Mouse (Mus musculus) brain, embryonic 14.5 days (tissue): ENCODE results near the gene Sfrp4. TPM values are rescaled to one million over a fixed set of nuclear protein-coding genes. Genes with fewer than 3 reads are reported as not detected.

Experiments used
- DNase-seq: peaks from one replicate; pipeline ENCODE4 v3.0.0-alpha.2; 2011; ENCODE audit warnings: low read depth
- CTCF ChIP-seq: fragments of 200-500 bp; IDR thresholded peaks from 2 replicates; pipeline ENCODE4 v1.5.1; 2012; ENCODE audit warnings: inconsistent platforms, mild to moderate bottlenecking, moderate library complexity, borderline replicate concordance; ENCODE audit not compliant: insufficient read depth, insufficient read length; ENCODE audit errors: extremely low read depth
- POLR2A ChIP-seq: fragments of 200-500 bp; IDR thresholded peaks from 2 replicates; pipeline ENCODE4 v1.6.1; 2012; ENCODE audit warnings: mild to moderate bottlenecking, inconsistent platforms, borderline replicate concordance; ENCODE audit not compliant: poor library complexity, insufficient read depth, insufficient read length, severe bottlenecking; ENCODE audit errors: extremely low read depth
- polyA plus RNA-seq: library from polyadenylated mRNA; depleted of rRNA; stranded (reverse); fragments of >200 nt; gene quantifications from 2 replicates; pipeline ENCODE4 v1.2.3, GENCODE M21; 2012

Sfrp4 gene
- polyA plus RNA-seq, 1 experiment = 3.2 TPM

DNA sequence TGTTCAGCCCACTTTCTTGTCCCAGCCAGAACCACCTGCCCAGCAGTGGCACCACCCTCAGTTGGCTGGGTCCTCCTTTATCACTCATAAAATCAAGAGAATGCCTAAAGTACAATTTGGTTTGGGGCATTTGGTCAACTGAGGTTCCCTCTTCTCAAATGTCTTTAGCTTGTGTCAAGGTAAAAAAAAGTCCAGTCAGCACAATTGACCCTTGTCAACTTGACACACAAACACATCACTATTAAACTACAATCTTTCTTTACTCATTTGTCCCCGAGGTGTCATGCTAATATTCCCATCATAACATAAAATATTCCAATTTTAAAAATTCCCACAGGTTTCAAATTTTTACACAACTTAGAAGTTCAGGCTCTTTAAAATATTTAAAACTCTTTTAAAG lies 8.6 kb upstream of the Sfrp4 start:
- DNase-seq = no peak
- TF ChIP-seq POLR2A (no peak), CTCF (no peak)

- DNase-seq = no peak
- TF ChIP-seq POLR2A = no peak
Measured at GRCm38 (mm10) chr13:19618081-19618480, 4.8 kb upstream of the Sfrp4 start.

DNA sequence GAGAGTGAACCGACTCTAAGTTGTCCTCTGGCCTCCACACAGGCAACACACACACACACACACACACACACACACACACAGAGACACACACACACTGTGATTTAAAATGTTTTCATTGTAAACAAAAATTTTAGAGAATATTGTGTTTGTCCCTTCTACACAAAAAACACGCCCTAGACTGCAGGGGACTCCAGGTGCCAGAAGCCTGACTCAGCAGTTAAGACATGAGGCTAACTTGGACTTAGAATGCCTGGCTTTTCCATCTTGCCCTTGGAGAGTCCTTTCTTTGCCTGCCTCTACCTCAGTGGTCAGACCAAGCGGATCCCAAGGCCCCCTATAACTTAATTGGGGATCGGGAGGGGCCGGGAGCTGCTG lies 4.1 kb upstream of the Sfrp4 start:
- DNase-seq = peak; percentile 74
- TF ChIP-seq CTCF (no peak), POLR2A (no peak)

DNA sequence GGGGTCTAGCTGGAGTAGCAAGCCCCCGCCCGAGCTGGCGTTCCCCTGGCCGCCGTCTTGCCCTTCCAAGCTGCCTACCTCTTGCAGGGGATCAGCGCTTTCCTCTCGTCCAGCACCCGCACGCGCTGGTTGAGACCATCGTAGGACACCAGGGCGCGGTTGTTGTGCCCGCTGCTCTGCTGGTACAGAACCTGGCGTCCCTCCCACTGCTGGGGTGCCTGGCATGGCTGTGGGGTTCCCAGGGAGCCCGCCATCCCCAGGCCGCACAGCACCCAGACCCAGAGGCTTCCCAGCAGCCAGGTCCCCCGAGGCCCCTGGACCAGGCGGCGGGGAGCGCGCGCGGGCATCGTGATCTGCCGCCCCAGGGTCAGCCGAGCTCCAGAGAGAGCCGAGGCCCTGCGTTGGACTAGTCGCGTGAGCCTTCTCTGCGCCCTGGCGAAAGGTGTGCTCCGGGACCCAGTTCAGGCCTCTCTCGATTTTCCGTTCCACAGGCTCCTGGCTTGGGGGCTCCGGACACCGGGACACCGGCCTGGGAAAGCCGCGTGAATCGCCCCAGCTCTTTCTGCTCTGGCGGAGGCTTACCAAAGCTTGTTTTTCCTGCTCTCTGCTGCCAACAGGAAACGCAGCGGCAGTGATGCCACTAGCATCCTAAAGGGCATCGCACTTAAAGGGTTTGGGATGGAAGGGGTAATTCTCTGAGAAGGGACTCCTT lies 3.5 kb upstream of the Sfrp4 start, which contains the start of gene Epdr1:
Gene Epdr1 (minus strand): TSS at position 712 of the 712 bp plus-strand sequence.
- DNase-seq = peak; percentile 94
- peak; percentile 76 for TF ChIP-seq CTCF
- TF ChIP-seq POLR2A = peak; percentile 51; the same call in 1 of the 2 replicates

DNA sequence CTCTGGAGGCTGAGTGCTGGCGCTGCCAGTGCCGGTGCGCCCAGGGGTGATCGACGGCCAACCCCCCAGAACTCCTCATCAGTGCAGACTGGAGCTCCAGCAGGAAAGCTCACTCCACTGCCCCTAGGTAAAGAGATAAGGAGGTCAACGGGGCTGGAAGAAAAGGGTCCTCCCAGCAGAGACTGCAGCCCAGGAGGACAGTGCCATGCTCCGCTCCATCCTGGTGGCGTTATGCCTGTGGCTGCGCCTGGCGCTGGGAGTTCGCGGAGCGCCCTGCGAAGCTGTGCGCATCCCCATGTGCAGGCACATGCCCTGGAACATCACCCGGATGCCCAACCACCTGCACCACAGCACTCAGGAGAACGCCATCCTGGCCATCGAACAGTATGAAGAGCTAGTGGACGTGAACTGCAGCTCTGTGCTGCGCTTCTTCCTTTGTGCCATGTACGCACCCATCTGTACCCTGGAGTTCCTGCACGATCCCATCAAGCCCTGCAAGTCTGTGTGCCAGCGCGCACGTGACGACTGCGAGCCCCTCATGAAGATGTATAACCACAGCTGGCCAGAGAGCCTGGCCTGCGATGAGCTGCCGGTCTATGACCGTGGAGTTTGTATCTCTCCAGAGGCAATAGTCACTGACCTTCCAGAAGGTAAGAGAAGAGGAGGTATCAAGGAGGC lies 463 bp downstream of the Sfrp4 start:
- TF ChIP-seq CTCF (no peak), POLR2A (no peak)

DNA sequence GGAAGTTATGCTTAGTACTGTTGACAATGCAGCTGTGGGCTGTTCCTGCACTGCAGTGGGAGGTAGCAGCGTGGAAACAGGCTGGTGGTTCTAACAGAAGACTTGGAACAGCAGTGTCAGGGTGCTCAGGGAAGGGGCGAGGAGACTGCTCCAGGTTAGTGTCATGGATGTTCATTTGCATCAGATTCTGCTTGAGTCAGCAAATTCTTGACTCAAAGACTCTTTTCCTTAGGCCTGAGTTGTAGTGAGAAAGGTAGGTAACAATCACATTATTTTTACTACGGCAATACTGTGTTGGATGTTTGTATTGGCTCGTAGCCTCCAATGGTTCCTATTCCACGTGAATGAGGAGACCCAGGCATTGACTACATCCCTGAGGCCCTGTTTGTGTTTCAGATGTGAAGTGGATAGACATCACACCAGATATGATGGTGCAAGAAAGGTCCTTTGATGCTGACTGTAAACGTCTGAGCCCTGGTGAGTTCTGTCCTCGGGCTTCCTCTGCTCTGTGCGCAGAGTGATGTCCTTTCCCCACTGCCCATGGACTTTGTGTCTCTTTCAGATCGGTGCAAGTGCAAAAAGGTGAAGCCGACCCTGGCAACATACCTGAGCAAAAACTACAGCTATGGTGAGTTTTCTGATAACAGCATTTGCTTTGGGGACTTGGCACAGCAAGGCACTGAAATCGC lies 1.9 kb downstream of the Sfrp4 start:
- DNase-seq = no peak
- TF ChIP-seq CTCF (no peak), POLR2A (no peak)

More for the DNA sequence above, 463 bp downstream of the Sfrp4 start:
- DNase-seq = peak; percentile 62

DNA sequence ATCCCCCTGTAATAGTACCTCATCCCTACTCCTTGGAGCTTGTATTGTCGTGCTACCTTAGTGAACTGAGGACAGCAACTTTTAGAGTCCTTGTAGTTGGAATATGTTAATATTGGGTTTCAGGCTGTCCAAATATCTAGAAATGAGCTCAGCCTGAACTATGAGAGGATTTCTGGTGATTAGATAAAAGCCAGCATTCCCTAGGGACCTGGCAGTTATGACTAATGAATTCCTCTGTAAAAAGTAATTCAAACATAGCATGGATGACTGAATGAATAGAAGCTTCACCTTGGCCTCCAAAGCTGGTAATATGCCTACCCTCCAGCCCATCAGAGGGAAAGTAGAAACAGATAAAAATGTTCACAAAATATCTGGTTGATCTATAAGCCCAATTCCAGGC lies 3.6 kb downstream of the Sfrp4 start:
- no peak for TF ChIP-seq CTCF
- no peak for TF ChIP-seq POLR2A
- no peak for DNase-seq

DNA sequence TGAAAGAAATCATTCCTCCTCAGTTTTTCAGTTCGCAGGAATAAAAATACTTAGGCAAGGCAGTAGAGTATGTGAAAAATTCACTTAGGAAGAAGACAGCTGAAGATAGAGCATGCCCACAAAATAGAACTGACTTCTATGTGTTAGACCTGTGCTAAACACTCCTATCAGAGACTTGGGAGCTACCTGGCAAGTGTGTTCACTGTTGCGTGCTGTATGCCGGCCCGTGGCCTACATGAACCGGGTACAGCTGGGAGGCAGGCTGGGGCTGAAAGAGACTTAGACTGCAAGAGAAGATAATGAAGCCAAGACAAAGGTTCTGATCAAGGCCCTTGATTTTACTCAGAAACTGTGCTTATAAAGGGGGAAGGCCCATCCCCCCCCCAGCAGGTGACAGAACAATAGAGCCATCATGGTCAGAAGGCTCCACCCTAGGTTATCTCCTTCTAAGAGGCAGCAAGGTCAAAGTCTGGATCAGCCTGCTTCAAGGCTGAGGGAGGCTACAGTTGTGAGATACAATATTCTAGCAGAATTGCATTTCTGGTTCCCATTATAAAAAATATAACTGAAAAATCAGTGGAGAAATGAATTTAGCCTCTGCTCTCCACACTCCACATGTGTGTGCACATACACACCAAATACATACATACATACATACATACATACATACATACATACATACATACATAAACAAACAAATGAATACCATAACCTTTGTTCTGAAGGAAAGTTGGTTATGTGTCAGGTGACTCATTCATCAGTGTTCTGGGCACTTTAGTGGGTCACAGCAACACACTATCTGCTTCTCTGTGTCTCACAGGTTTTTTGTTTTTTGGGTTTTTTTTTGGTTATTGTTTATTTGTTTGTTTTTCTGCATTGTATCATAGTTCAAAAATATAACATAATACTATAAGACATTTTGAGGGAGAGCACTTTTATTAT lies 8.1 kb downstream of the Sfrp4 start:
- TF ChIP-seq CTCF = no peak
- no peak for TF ChIP-seq POLR2A
- DNase-seq = no peak

- TF ChIP-seq POLR2A = no peak
- TF ChIP-seq CTCF = peak; percentile 59; the same call in 1 of the 2 replicates
- peak; percentile 40 for DNase-seq
Measured at GRCm38 (mm10) chr13:19636131-19636530, 13.2 kb downstream of the Sfrp4 start.

DNA sequence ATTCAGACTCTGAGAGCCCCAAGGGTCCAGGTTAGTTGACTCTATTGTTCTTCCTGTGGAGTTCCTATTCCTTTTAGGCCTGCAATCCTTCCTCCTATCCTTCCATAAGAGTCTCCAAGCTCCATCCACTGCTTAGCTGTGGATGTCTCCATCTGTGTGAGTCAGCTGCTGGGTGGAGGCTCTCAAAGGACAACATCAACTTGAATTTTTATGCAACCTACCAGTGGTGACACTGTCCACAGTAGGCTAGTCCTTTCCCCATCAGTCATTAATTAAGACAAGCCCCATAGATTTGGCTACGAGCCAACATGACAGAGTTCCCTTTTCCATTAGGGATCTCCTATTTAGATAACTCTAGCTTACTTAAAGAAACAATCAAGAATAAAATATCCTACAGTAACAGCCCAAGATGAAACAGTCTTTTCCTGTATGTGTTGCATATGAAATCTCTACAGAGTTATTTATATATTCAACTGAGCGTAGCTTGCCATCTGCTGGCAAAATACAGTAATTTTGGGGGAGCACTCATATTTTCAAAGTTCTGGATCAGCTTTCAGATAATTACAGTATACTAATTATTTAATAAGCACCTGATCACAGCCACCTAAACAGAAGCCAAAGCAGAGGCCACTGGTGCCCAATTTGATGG lies 17.4 kb downstream of the Sfrp4 start:
- peak; percentile 44 for DNase-seq
- TF ChIP-seq POLR2A (no peak), CTCF (no peak)

GRCm38 (mm10) chr13:19643519-19643918 lies 20.6 kb downstream of the Sfrp4 start:
- no peak for TF ChIP-seq POLR2A
- no peak for TF ChIP-seq CTCF
- no peak for DNase-seq

- DNase-seq = peak; percentile 57
Measured at GRCm38 (mm10) chr13:19644225-19644624, 21.3 kb downstream of the Sfrp4 start.

More at GRCm38 (mm10) chr13:19644225-19644624, 21.3 kb downstream of the Sfrp4 start:
- peak; percentile 27; the same call in 1 of the 2 replicates for TF ChIP-seq CTCF
- no peak for TF ChIP-seq POLR2A
